Mouse (Mus musculus): ENCODE measurements around the gene Hoxb2. TPM values are rescaled to one million over a fixed set of nuclear protein-coding genes. Genes with fewer than 3 reads are reported as not detected.

The Hoxb2 gene
- polyA plus RNA-seq, 1 experiment, result 0.20 TPM

DNA sequence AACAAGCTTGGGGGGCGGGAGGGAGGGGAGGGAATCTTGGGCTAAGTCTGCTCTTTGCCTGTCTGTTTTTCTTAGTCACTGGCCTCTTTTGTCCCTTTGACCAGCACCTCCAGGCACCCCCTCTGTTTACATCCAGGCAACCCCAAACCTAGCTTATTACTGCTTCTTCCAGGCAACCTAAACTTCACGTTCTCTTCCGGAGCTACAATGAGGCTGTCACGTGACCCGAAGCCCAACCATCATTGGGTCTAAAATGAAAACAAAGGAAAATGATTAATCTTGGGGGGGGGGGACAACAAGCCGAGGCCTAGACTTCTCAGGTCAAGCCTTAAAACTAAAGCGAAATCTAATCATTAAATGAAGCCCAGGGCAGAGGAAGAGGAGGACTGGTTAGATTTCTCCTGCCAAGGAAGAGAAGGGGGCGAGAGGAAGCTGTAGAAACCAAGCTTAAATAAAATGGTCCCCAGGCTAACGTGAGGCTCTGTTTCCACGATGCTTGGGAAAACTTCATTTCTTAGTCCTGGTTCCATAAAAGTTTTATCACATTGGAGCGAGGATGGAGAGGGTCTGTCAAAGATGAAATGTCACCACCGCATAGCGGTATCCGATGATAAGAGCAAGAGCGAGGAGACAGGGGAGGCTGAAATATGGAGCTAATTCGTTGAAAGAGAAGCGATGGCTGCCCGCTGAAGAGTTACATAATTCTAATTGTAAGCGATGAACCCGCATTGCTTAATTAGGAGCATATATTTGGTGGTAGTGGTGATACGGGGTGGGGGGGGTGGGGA lies 2.0 kb upstream of the Hoxb2 start:
- TF ChIP-seq POLR2A (IDR thresholded peaks at IDR 0.05; ENCODE audit: control insufficient read depth, low read depth, low read length) (no peak), CTCF (IDR thresholded peaks at IDR 0.05; ENCODE audit: control insufficient read depth, insufficient read depth, insufficient replicate concordance, low read depth, low read length) (no peak)
- H3K4me1 ChIP-seq (ENCODE audit: control insufficient read depth, insufficient read depth, low read length), result peaks cover 14% of the 10 kb centered on the region
- no peak overlapping the region for H3K4me3 ChIP-seq (ENCODE audit: control insufficient read depth, low read depth, low read length)

DNA sequence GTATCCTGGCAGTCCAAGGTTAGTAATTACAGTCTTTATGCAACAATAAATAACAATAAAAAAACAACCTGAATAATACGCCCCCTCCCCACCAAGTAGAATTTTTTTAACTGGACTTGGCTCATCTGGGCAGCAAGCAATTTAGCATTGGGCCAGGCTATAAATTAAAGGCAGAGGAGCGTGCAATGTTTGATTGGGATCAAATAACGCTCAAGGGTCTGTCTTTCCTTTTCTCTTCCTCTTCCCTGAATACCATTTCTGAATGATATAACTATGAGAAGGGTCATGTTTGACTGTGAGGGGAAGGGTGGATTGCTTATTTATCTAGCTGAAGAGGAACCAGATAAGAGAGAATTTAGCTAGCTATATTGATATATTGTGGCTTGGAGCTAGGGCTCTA lies 1.3 kb upstream of the Hoxb2 start:
- peaks cover 14% of the 10 kb centered on the region for H3K4me1 ChIP-seq (ENCODE audit: control insufficient read depth, insufficient read depth, low read length)
- no peaks in the 10 kb centered on the region for H3K36me3 ChIP-seq (ENCODE audit: control insufficient read depth, insufficient read depth, low read length)
- no peak overlapping the region for H3K27ac ChIP-seq (ENCODE audit: control insufficient read depth, insufficient read depth, low read depth, low read length)
- no peak overlapping the region for H3K4me3 ChIP-seq (ENCODE audit: control insufficient read depth, low read depth, low read length)
- TF ChIP-seq CTCF (IDR thresholded peaks at IDR 0.05; ENCODE audit: control insufficient read depth, insufficient read depth, insufficient replicate concordance, low read depth, low read length), result no peak
- no peak for TF ChIP-seq POLR2A (IDR thresholded peaks at IDR 0.05; ENCODE audit: control insufficient read depth, low read depth, low read length)
- H3K27me3 ChIP-seq (ENCODE audit: control insufficient read depth, insufficient read depth, low read length), result peaks cover 16% of the 10 kb centered on the region

More for the DNA sequence above, 2.0 kb upstream of the Hoxb2 start:
- peaks cover 19% of the 10 kb centered on the region for H3K27me3 ChIP-seq (ENCODE audit: control insufficient read depth, insufficient read depth, low read length)
- no peaks in the 10 kb centered on the region for H3K36me3 ChIP-seq (ENCODE audit: control insufficient read depth, insufficient read depth, low read length)
- no peak overlapping the region for H3K27ac ChIP-seq (ENCODE audit: control insufficient read depth, insufficient read depth, low read depth, low read length)

GRCm38 (mm10) chr11:96349491-96350340 lies 609 bp upstream of the Hoxb2 start:
- no peak overlapping the region for H3K27ac ChIP-seq (ENCODE audit: control insufficient read depth, insufficient read depth, low read depth, low read length)
- no peak overlapping the region for H3K4me3 ChIP-seq (ENCODE audit: control insufficient read depth, low read depth, low read length)
- no peaks in the 10 kb centered on the region for H3K36me3 ChIP-seq (ENCODE audit: control insufficient read depth, insufficient read depth, low read length)
- TF ChIP-seq CTCF (IDR thresholded peaks at IDR 0.05; ENCODE audit: control insufficient read depth, insufficient read depth, insufficient replicate concordance, low read depth, low read length), result no peak
- no peak for TF ChIP-seq POLR2A (IDR thresholded peaks at IDR 0.05; ENCODE audit: control insufficient read depth, low read depth, low read length)
- peaks cover 9% of the 10 kb centered on the region for H3K27me3 ChIP-seq (ENCODE audit: control insufficient read depth, insufficient read depth, low read length)
- H3K4me1 ChIP-seq (ENCODE audit: control insufficient read depth, insufficient read depth, low read length), result peaks cover 9% of the 10 kb centered on the region

- no peaks in the 10 kb centered on the region for H3K36me3 ChIP-seq (ENCODE audit: control insufficient read depth, insufficient read depth, low read length)
- peaks cover 9% of the 10 kb centered on the region for H3K4me1 ChIP-seq (ENCODE audit: control insufficient read depth, insufficient read depth, low read length)
- H3K27me3 ChIP-seq (ENCODE audit: control insufficient read depth, insufficient read depth, low read length), result peaks cover 7% of the 10 kb centered on the region
- H3K4me3 ChIP-seq (ENCODE audit: control insufficient read depth, low read depth, low read length), result no peak overlapping the region
- TF ChIP-seq POLR2A (IDR thresholded peaks at IDR 0.05; ENCODE audit: control insufficient read depth, low read depth, low read length) (no peak), CTCF (IDR thresholded peaks at IDR 0.05; ENCODE audit: control insufficient read depth, insufficient read depth, insufficient replicate concordance, low read depth, low read length) (no peak)
- no peak overlapping the region for H3K27ac ChIP-seq (ENCODE audit: control insufficient read depth, insufficient read depth, low read depth, low read length)
These were observed 466 bp downstream of the Hoxb2 start for GRCm38 (mm10) chr11:96350791-96351190.

DNA sequence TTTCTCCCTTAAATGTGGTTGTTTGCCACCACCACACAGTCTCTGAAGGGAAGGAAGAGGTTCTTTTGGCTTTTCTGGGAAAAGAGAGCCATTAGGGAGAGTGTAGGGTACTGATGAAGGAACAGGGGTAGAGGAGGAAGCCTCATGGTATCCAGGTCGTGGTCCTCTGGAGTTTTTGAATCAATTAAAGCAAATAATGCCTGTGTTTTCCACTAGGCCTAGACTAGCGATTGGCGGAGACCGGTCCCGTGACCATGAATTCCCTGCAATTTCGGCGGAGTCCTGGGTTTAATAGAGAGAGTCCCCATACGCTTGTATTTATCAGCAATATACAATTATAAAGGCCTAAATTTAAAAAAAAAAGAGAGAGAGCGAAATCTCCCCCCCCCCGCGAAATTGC lies 987 bp downstream of the Hoxb2 start:
- Histone ChIP-seq H3K4me3 (ENCODE audit: control insufficient read depth, low read depth, low read length) (no peak overlapping the region), H3K4me1 (ENCODE audit: control insufficient read depth, insufficient read depth, low read length) (peaks cover 9% of the 10 kb centered on the region), H3K36me3 (ENCODE audit: control insufficient read depth, insufficient read depth, low read length) (no peaks in the 10 kb centered on the region), H3K27me3 (ENCODE audit: control insufficient read depth, insufficient read depth, low read length) (peaks cover 7% of the 10 kb centered on the region), H3K27ac (ENCODE audit: control insufficient read depth, insufficient read depth, low read depth, low read length) (no peak overlapping the region)
- no peak for TF ChIP-seq CTCF (IDR thresholded peaks at IDR 0.05; ENCODE audit: control insufficient read depth, insufficient read depth, insufficient replicate concordance, low read depth, low read length)
- no peak for TF ChIP-seq POLR2A (IDR thresholded peaks at IDR 0.05; ENCODE audit: control insufficient read depth, low read depth, low read length)

DNA sequence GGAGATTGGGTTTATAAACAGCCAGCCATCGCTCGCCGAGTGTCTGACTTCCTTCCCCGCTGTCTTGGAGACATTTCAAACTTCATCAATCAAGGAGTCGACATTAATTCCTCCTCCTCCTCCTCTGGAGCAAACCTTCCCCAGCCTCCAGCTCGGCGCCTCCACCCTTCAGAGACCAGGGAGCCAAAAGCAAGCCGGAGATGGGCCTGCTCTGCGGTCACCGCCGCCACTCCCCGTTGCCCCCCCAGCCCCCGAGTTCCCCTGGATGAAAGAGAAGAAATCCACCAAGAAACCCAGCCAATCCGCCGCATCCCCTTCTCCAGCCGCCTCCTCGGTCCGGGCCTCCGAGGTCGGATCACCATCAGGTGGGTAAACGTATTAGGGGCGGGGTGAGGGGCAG lies 1.5 kb downstream of the Hoxb2 start:
- H3K27me3 ChIP-seq (ENCODE audit: control insufficient read depth, insufficient read depth, low read length), result peaks cover 7% of the 10 kb centered on the region
- H3K27ac ChIP-seq (ENCODE audit: control insufficient read depth, insufficient read depth, low read depth, low read length), result no peak overlapping the region
- H3K4me3 ChIP-seq (ENCODE audit: control insufficient read depth, low read depth, low read length), result no peak overlapping the region; the same call in 1 of the 2 replicates
- TF ChIP-seq POLR2A (IDR thresholded peaks at IDR 0.05; ENCODE audit: control insufficient read depth, low read depth, low read length) (no peak), CTCF (IDR thresholded peaks at IDR 0.05; ENCODE audit: control insufficient read depth, insufficient read depth, insufficient replicate concordance, low read depth, low read length) (no peak)
- H3K4me1 ChIP-seq (ENCODE audit: control insufficient read depth, insufficient read depth, low read length), result peaks cover 6% of the 10 kb centered on the region
- no peaks in the 10 kb centered on the region for H3K36me3 ChIP-seq (ENCODE audit: control insufficient read depth, insufficient read depth, low read length)

Measured in testis, adult 2 months (tissue).